Mouse (Mus musculus) liver, postnatal 0 days (tissue): Measurements from ENCODE around the gene Rab10. TPM values are rescaled to one million over a fixed set of nuclear protein-coding genes. Genes with fewer than 3 reads are reported as not detected.

Source experiments
- ATAC-seq: fragments of 200-750 bp; cut with Nextera tagmentation; 2 replicates; pipeline ENCODE4 v1.8.0; 2017; ENCODE audit warnings: mild to moderate bottlenecking, moderate library complexity
- DNase-seq: peaks from one replicate; pipeline ENCODE4 v3.0.0-alpha.2; 2016
- H3K27ac ChIP-seq: fragments of 300-500 bp; sonication (generic); 2 replicates; pipeline ENCODE4 v1.5.1; 2014; ENCODE audit warnings: antibody characterized with exemption, moderate library complexity, mild to moderate bottlenecking, low read depth
- H3K27me3 ChIP-seq: fragments of 300-500 bp; sonication (generic); 2 replicates; pipeline ENCODE4 v1.6.1; 2014; ENCODE audit warnings: low read length, control low read depth, mixed read lengths; ENCODE audit not compliant: insufficient read depth
- H3K36me3 ChIP-seq: fragments of 300-500 bp; sonication (generic); replicated peaks from 2 replicates; pipeline ENCODE4 v1.6.1; 2014; ENCODE audit warnings: mild to moderate bottlenecking, control low read depth, low read length, moderate library complexity, mixed read lengths; ENCODE audit not compliant: insufficient read depth
- H3K4me1 ChIP-seq: fragments of 300-500 bp; sonication (generic); 2 replicates; pipeline ENCODE4 v1.6.1; 2014; ENCODE audit warnings: antibody characterized with exemption, mild to moderate bottlenecking, control low read depth; ENCODE audit not compliant: insufficient read depth
- H3K4me2 ChIP-seq: fragments of 300-500 bp; sonication (generic); 2 replicates; pipeline ENCODE4 v1.6.1; 2014; ENCODE audit warnings: low read depth, mild to moderate bottlenecking, low read length, moderate library complexity, mixed read lengths
- H3K4me3 ChIP-seq: fragments of 300-500 bp; sonication (generic); 2 replicates; pipeline ENCODE4 v1.5.1; 2014; ENCODE audit warnings: low read depth, low read length
- H3K9ac ChIP-seq: fragments of 300-500 bp; sonication (generic); replicated peaks from 2 replicates; pipeline ENCODE4 v1.6.1; 2014; ENCODE audit warnings: mild to moderate bottlenecking, moderate library complexity
- H3K9me3 ChIP-seq: fragments of 300-500 bp; sonication (generic); 2 replicates; pipeline ENCODE4 v1.6.1; 2016; ENCODE audit warnings: mild to moderate bottlenecking, control low read depth, low read length, mixed read lengths
- CTCF ChIP-seq: sonication (generic); IDR thresholded peaks from 2 replicates; pipeline ENCODE4 v1.5.1; 2016; ENCODE audit warnings: antibody characterized with exemption, low read depth
- EP300 ChIP-seq: IDR thresholded peaks from 2 replicates; pipeline ENCODE4 v1.6.1; 2016; ENCODE audit warnings: antibody characterized with exemption, low read depth, mild to moderate bottlenecking
- WGBS: fragments of 180-500 bp; shearing (Covaris S2); extraction: QIAGEN DNeasy Blood & Tissue Kit; methylation state at CpG from one replicate; pipeline ENCODE4 v1.1.7; 2014; ENCODE audit not compliant: insufficient replicate concordance; 5-methylcytosine and 5-hydroxymethylcytosine counted together
- polyA plus RNA-seq: library from polyadenylated mRNA; unstranded; fragments of >200 nt; fragmentation: Nextera tagmentation; extraction: Ambion mirVana; gene quantifications from 2 replicates; pipeline ENCODE4 v1.2.1, GENCODE M21; 2015

Rab10 gene
- polyA plus RNA-seq = 31.6 and 34.6 TPM in 2 replicates

GRCm38 (mm10) chr12:3309391-3310320, at the start of gene Rab10:
Rab10 (minus strand) TSS chr12:3309969.
- Histone ChIP-seq H3K4me2 (peak within 1 kb of the TSS; percentile 94), H3K9me3 (no peaks in the 10 kb centered on the region), H3K27ac (peak within 1 kb of the TSS; percentile 100), H3K4me3 (peak within 1 kb of the TSS; percentile 87), H3K27me3 (no peaks in the 10 kb centered on the region), H3K9ac (peak within 1 kb of the TSS; percentile 93), H3K36me3 (no peaks in the 10 kb centered on the region; the same call in 1 of the 2 replicates), H3K4me1 (peaks cover 18% of the 10 kb centered on the region)
- ATAC-seq (peak; percentile 97), DNase-seq (peak; percentile 99)
- TF ChIP-seq CTCF (peak; percentile 25; the same call in 1 of the 2 replicates), EP300 (no peak; the same call in 1 of the 2 replicates)
- under 1% methylated on average over 87 of the region's 111 CpGs for WGBS

- WGBS = 11% methylated on average over 3 of the region's 3 CpGs
- peak overlapping the region; percentile 29; the same call in 1 of the 2 replicates for H3K4me2 ChIP-seq
- no peak overlapping the region for H3K4me3 ChIP-seq
Observed at GRCm38 (mm10) chr12:3359302-3359701, 49.5 kb upstream of the Rab10 start.

GRCm38 (mm10) chr12:3356824-3357223, 47.1 kb upstream of the Rab10 start:
- H3K36me3 ChIP-seq = no peaks in the 10 kb centered on the region
- whole genome bisulfite sequencing = 56% methylated on average over 16 of the region's 16 CpGs
- no peak overlapping the region for H3K9ac ChIP-seq
- no peaks in the 10 kb centered on the region for H3K4me1 ChIP-seq
- DNase-seq = no peak
- H3K27me3 ChIP-seq = no peaks in the 10 kb centered on the region
- TF ChIP-seq EP300 (no peak), CTCF (no peak)
- no peaks in the 10 kb centered on the region for H3K9me3 ChIP-seq
- H3K4me3 ChIP-seq = no peak overlapping the region
- H3K27ac ChIP-seq = no peak overlapping the region
- peak overlapping the region; percentile 38 for H3K4me2 ChIP-seq
- no peak for ATAC-seq

More at GRCm38 (mm10) chr12:3359302-3359701, 49.5 kb upstream of the Rab10 start:
- H3K36me3 ChIP-seq = no peaks in the 10 kb centered on the region
- no peaks in the 10 kb centered on the region for H3K9me3 ChIP-seq
- peak; percentile 65 for ATAC-seq
- peak; percentile 82 for TF ChIP-seq CTCF
- TF ChIP-seq EP300 = no peak
- H3K27me3 ChIP-seq = no peaks in the 10 kb centered on the region
- peak; percentile 82 for DNase-seq
- no peaks in the 10 kb centered on the region for H3K4me1 ChIP-seq
- no peak overlapping the region for H3K27ac ChIP-seq
- H3K9ac ChIP-seq = no peak overlapping the region

- DNase-seq = no peak
- no peak overlapping the region for H3K4me3 ChIP-seq
- no peak; the same call in 1 of the 2 replicates for ATAC-seq
- no peak overlapping the region for H3K27ac ChIP-seq
- H3K4me2 ChIP-seq = no peak overlapping the region
- H3K27me3 ChIP-seq = no peaks in the 10 kb centered on the region
- H3K9ac ChIP-seq = no peak overlapping the region
- no peaks in the 10 kb centered on the region for H3K9me3 ChIP-seq
- 68% methylated on average over 8 of the region's 8 CpGs for WGBS
- no peaks in the 10 kb centered on the region for H3K4me1 ChIP-seq
- no peaks in the 10 kb centered on the region for H3K36me3 ChIP-seq
- TF ChIP-seq EP300 (no peak), CTCF (no peak)
Observed at GRCm38 (mm10) chr12:3355068-3355467, 45.3 kb upstream of the Rab10 start.

GRCm38 (mm10) chr12:3352216-3352615, 42.4 kb upstream of the Rab10 start:
- no peak overlapping the region for H3K4me2 ChIP-seq
- no peak for TF ChIP-seq CTCF
- TF ChIP-seq EP300 = no peak
- WGBS = 62% methylated on average over 6 of the region's 6 CpGs

GRCm38 (mm10) chr12:3350136-3350535, 40.4 kb upstream of the Rab10 start:
- Histone ChIP-seq H3K36me3 (no peaks in the 10 kb centered on the region), H3K9ac (no peak overlapping the region), H3K4me2 (no peak overlapping the region), H3K27ac (no peak overlapping the region), H3K27me3 (no peaks in the 10 kb centered on the region), H3K9me3 (no peaks in the 10 kb centered on the region), H3K4me3 (no peak overlapping the region), H3K4me1 (no peaks in the 10 kb centered on the region)
- ATAC-seq (no peak), DNase-seq (no peak)
- no peak for TF ChIP-seq CTCF
- 53% methylated on average over 5 of the region's 5 CpGs for WGBS

More at GRCm38 (mm10) chr12:3352216-3352615, 42.4 kb upstream of the Rab10 start:
- Histone ChIP-seq H3K4me3 (no peak overlapping the region), H3K27ac (no peak overlapping the region), H3K36me3 (no peaks in the 10 kb centered on the region), H3K9me3 (no peaks in the 10 kb centered on the region), H3K9ac (no peak overlapping the region), H3K27me3 (no peaks in the 10 kb centered on the region), H3K4me1 (no peaks in the 10 kb centered on the region)
- DNase-seq (no peak), ATAC-seq (no peak)
